Mouse (Mus musculus): Measurements from ENCODE around the gene Atp1b1.

Gene Atp1b1

DNA sequence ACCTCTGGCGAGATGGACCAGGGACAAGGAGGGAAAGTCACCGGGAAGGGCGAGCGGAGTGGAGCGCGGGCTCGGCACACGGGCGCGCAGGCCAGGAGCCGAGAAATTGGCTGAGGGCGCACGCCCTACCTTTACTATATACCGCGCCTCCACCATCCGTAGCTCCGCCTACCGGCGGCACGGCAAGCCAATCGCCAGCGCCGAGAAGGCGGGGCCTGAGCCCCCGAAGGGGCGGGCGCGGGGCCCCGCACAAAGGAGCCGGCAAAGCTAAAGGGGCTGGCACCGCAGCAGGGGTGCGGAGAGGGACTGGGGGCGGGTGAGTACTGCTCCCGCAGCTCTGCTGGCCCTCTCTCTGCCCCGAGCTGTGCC is at the start of gene Atp1b1:
Atp1b1 (minus strand) TSS at position 111 of the 369 bp plus-strand sequence.
- peak; percentile 88 for DNase-seq

DNA sequence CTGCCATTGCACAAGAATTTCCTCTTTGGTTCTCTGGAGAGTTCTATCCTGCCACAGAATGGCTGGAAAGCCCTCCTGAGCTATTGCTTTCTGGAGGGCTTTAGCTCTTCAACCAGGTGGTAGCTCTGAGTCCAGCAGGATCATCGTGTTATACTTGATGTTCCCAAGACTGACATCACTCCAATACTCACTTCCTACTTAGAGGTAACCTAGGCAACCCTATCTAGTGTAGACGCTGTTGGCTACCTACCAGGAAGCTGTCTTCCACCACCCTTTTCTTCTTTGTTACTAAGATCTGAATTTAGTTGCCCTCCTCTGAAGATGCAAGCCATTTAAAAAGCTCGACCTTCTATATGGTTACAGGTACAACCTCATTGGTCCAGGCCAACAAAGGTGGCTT is 46.9 kb upstream of the Atp1b1 start:
- DNase-seq = no peak

DNA sequence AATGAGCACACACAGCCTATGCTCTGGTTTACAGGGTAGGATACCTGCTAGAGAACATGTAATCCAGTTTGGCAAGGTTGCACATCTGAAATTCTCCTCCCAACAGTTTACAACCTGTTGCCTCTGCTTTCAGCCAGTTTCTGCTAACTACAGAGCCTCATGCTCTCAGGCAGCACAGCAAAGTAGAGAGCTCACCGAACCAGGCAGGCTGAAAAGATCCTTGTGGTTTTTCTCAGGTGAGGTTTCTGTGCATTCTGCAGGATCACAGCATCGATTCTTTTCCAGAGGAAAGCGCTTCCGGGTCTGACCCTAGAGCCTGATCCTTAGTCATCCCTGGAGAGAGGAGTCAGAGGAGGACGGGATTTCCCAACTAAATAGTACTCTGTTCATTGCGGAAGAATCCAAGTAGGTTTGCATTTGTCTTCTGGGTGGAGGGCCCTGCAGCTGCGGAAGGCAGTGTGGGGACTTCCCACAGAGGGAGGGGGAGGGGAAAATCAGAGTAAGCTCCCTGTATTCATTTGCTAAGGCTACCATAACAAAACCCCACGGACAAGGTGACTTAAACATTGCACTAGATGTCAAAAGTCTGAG is 45.1 kb upstream of the Atp1b1 start:
- no peak for DNase-seq

DNA sequence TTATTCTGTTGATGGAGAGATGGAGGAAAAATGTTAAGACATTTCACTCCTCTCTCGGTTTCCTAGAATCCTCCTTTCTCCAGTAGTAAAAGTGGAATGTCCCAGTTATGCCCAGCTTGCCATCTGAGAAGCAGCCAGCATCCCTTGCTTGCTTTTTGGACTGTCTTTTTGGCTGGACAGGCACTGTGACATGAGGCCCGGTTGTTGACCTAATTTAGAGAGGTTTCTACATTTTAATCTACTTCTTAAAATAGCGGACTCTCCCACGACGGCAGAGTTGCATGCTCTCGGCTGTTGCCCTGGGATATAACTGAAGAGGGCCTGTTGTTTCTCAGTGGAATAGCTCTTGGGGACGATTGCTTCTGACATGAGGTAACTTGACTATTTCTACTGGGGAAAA is 44.1 kb upstream of the Atp1b1 start:
- no peak for DNase-seq

DNA sequence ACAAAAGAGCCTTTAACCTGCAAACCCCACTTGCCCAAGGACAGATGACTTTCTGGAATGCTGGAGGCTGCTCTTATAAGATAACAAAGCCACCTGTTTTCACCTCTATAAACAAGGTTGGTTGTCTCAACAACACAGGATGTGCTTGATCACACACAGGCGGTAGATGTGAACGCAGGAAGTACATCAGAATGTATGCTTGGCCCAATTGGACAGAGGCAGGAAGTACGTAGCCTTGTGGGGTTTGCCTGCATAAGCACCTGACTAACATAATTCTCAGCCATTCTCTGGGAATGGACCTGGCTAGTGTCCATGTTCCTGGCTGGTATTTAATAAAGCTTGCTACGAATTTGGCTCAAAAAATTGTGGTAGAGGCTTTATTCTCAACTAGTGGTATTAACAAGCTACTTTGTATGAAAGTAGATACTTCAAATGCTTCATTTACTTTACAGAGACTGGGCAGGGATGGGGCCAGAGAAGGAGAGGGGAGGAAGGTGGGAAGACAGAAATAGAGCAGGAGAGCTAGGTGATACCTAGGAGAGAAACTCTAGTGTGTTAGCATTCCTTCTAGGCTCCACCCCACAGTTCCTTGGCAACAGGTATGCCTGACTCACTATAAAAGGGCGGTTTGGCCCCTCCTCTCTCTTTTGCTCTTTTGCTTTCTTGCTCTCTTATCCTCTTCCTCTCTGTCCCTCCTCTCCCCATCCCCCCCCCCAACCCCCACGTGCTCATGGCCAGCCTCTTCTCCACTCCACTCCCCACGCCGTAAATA is 36.8 kb upstream of the Atp1b1 start:
- no peak for DNase-seq

DNA sequence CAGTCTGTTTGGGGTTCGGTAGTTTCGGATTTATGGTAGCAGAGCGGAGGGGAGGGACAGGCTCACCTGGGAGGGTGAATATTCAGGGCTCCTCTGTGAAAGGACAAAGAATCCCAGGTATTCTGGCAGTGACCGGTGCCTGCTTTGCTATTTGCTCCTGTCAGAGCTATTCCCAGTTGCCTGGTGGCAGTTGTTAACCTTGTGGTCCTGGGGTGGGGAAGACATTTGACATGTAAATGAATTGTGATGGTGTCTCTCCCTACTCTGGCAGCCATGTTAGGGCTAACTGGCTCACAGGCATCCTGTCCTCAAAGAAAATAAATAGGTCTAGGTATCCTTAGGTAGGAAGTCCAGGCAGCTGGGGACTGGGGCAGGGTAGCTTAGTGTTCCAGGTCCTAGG is 36.1 kb upstream of the Atp1b1 start:
- no peak for DNase-seq

DNA sequence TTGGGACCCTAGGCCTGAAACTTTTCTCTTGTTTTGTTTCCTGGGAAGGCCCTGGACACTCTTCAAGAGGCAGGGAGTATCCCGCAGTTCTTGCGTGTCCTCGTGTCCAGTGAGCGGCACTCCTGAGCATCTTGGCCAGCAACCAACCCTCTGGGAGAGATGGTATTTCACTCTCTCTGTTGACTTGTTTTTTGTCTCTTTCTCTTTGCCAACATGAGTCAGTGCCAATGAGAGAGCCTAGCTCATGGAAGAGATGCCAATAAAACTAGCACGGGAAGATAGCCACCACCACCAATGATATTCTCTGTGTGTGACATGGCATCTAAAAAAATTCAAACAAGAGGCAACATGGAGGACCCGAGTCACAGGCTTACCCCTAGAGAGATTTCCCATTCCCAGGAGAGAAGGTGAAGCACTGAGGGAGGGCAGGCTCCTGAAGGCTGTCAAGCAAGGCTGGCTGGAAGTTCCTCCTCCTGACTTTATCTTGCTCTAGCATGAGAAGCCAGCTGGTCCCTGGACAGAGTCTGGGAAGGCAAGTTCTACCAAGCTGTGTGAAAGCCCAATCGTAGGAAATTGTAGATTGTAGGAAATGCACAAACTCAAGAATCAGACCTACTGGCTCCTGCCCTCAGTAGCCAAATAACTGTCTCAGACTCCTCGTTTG is 35.0 kb upstream of the Atp1b1 start:
- DNase-seq = peak; percentile 23

DNA sequence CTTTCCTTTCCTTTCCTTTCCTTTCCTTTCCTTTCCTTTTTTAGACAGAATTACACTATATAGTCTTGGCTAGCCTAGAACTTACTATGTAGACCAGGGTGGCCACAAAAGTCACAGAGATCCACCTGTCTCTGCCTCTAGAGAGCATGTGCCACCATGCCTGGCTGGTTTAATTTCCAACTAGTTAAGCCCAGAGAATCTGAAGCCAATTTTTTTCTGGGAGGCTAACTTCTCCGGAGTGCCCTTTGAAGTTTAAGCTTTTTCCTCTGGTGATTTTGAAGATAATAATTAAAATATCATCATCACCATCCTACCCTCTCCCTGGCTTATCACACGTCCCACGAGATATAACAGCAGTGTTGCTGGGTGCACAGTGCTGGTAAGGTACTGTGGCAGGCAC is 34.3 kb upstream of the Atp1b1 start:
- DNase-seq = no peak

DNA sequence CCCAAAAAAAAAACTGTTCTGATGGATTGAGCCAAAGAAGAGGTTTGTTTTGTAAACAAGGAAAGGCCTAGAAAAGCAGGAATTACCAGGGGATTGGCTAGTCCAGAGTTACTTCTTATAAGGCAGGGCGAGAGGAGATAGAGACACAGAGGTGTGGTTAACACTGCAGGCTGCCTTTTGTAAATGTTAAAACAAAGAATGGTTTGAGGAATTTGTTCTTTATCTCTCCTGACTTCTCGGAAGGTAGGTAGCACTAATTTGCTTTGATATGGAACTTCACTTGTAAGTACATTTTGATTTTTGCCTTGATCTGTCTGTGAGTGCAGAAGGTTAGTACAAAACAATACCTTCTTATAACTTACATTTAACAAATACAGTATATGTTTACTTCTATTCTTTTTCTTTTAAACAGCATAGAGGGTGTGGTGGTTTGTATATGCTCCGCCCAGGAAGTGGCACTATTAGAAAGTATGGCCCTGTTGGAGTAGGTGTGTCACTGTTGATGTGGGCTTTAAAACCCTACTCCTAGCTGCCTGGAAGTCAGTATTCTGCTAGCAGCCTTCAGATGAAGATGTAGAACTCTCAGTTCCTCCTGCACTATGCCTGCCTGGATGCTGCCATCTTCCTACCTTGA is 31.9 kb upstream of the Atp1b1 start:
- no peak for DNase-seq

DNA sequence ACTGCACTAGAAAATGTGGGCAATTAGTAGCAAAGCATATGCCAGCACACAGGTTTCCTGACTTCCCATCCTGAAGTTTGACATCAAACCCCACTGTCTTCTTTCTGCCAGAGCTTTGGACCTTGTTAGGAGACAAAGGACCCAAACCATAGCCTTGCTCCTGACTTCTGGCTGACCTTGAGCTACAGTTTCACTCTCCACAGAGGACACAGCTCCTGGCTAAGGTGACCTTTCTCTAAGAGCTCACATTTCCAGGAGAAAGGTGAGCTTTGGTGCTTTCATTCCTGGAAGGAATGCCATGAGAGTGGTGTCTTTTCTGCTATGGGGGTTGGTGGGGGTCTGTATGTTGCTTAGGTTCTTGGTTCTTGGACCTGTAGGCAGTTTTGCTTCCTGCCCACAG is 25.6 kb upstream of the Atp1b1 start:
- DNase-seq = no peak

DNA sequence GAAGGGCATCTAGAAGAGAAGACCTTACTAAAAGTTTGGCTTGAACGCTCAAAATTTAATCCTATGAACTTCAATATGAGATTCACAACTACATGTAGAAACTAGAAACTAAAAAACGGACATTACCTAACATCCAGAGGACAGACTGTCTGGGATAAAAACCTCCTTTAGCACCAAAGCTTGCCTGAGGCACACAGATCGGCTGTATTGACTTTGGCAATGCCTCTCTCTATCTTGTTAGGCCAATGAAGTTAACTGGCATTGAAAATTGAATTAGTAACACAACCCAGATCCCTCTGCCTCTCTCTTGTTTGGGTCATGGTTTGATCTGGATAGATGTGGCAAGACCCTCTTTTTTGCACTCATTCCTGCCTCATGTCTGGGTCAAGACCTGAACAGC is 24.7 kb upstream of the Atp1b1 start:
- DNase-seq = no peak

DNA sequence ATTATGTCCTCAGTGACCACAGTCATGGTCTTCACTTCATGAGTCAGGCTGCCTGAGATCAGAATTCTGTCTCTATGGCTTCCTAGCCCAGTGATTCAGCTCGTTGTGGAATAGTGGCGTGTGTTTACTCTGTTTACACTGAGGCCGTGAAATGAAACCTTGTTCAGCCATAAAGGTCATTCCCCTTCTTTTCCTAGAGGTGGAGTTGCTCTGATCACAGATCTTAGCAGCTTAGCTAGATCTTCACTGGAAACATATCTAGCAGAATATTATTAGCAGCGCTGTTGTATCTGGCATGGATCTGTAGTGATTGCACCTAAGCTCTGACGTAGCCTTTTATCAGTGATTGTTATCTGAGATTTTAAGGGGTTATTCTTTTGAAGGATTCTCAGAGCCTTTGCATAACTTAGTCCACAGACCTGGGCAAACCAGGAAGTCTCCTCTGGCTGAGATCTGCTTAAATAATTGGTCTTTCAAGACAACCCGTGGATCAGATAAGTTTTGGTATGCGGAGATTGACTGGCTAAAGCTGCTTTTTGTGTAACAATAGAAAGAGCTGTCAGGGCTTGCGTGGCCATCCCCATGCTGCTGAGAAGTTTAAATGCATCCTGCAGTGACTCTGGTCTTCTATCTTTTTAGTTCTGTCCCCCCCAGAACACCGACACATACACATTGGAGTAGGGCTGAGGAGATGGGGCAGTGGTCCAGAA is 23.6 kb upstream of the Atp1b1 start:
- DNase-seq = no peak

DNA sequence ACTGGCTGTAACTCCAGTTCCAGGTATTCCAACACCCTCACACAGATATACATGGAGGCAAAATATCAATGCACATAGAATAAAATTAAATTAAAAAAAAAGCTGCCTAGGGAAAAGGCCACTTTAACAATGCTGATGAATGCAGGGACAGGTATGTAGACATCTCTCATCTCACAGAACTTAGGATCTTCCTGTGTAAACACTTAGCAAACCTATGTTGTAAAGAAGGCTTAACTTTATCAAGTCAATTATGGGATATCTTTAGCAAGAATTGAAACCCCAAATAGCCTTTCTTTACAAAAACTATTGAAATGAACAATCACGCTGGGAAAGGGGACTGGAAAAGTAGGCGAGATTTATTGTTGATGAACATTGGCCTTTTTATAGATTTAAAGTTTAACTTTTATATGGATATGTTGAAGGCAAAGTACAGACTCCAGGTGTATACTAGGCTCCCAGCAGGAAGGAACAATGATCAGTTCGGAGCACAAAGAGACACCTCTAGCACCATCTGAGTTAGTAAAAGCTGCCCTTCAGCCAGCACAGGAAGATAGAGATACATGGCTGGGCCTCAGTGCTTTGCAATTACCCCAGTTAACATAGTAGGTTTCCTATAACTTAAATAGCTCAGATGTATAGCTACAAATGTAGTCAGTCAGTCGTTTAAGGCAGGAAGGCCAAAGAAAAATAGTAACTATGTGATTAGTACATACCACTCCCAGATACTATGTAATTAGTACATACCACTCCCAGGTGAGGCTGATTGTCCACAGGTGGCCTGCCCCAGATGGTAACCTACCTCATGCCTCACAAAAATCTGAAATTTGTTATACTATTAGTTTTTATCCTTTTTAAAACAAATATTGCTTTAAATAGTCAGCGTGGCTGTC is 22.8 kb upstream of the Atp1b1 start:
- no peak for DNase-seq

DNA sequence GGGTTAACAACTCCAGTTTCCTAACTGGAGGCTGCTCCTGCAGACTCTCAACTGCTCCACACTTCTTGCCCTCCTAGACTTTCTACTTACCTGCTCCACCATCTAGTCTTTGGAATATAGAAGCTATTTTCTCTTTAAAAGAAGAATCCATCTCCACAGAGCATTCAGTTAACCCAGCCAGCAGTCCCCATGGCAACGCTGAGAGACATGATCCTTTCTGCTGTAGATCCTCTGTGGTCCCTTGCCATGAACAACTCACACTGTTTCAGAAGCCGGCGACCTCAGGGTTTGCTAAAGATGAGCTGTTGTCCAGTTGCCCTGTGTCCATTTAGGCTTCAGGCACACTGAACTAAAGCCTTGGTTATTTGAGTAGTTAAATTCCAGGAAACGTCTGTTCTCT is 17.7 kb upstream of the Atp1b1 start:
- DNase-seq = peak; percentile 45

DNA sequence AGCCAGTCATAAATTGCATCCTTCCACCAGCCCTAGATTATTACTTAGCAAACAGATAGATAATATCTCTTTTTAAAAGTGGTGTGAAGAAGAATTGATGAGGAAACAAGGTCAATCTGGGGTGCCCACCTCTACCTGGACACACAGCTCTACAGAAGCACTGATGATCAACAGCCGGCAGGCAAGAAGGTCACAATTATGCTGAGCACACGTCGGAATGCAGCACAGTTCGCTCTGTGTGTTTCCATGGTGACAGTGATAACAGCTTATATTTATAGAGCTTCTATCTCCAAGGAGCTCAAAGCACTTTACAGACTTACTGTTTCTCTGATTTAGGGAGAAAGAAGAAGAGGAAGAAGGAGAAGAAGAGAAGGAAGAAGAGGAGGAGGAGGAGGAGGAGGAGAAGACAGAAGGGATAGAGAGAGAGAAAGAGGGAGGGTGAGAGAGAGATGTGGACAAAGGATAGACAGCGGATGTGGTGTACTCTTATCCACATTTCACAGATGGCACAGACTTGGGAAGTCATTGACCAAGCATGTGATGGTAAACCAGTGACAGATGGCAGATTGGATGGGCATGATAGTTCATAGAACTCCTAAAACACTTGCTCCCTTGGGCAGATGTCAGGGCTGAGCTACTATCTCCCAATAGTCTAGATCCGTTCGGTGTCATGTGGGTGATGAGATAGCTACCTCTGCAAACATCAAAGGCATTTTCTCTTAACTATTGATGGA is 16.8 kb upstream of the Atp1b1 start:
- peak; percentile 42 for DNase-seq

DNA sequence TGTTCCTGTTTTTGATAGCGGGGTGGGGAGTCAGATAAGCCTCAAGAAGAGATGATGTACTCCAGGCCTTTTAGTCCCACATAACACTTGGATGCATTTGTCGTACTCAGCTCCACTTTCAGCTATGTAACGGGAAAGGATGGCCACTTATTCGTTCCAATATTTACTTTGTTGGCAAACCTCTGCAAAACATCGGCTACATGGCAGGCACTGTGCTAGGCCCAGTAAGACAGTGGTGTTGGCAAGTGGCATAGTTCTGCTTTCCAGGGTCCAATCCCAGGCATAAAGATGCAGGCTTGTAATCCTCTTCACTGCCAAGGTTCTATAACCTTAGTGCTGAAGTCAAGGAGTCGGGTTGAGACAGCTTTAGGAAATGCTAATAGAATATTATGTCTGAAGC is 16.2 kb upstream of the Atp1b1 start:
- no peak for DNase-seq

DNA sequence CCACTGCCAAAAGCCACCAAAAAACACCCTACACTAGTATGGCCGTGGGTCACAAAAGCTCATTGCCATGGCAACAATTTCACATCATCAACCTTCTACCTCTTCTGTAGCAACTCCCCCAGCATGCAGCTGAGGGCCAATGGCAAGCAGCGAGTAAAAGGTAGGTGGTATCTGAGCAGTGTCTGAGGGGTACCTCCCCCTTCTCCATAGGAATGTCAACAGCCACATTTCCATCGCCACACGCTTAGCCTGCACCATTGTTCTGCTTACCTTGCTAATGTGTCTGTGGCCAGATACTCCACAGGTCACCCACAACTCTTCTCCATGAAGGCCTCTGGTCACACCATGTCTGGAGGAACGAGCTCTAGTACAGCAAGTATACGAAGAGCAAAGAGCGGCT is 15.2 kb upstream of the Atp1b1 start:
- DNase-seq = no peak

DNA sequence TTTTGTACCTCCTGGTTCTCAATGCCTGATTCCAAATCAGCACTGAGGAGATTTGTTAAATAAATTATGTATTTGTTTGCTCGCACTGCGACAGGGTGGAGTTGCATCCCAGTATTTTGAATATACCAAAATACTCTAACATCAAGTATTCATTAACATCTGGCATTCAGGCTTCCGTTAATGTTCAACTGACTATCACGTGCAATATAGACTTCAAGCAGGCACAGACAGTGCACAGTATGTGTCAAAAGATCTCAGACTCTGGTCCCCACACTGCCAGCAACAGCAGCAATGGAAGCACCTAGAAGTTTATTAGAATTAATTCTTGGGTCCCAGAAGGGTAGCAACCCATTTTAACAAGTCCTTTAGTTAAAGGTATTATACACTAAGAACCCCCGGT is 13.5 kb upstream of the Atp1b1 start:
- DNase-seq = no peak

DNA sequence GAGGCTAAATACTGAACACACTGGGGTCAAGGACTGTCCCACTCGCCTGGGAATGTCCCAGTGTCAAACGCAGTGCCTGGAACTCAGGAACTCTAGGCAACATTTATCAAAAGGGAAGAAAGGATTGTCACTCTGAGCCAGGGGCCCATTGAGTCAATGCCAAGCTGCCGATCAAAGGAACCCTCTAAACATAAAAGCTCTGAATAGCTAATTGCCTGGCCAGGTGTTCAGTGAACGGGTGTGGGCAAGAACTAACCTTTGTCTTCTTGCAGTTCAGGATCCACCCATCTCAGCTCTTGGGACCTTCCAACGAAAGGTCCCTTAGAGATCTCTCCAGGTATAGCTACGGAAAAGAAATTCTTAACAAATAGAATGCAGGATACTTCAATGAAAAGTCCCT is 12.8 kb upstream of the Atp1b1 start:
- DNase-seq = no peak

DNA sequence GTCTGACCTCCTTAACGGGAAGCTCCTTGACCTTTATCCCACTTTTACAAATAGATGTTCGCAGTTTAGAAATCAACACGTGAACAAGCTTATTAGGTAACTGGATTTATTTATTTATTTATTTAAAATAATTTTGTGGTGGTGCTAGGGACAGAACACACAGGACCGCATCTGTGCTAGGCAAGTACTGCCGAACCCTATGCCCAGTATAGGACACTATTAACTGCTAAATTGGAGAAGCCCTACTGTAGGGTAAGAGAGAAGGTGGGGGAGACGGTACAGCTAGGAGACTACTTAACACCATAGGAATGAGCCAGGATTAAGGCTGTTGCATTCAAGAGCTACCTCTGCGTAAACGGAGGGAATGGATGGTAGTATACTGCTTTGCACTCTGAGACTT is 10.2 kb upstream of the Atp1b1 start:
- no peak for DNase-seq

DNA sequence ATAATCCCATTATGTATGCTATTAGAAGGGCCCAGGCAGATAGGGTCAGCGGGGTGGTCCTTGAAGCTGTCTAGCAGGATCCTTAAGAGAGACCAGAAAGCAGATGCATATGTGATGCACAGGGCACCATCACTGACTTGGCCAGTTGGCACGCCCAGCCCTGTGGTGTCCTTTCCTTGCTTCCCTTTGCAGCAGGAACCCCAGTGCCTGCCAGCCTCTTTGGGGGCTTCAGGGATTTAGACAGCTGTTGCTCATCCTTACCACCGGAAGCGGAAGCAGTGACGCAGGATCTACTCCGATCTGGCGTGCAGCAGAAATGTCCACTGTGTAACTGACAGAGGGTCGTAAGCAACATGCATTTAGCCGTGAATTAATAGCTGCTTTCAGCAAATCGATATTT is 9.3 kb upstream of the Atp1b1 start:
- no peak for DNase-seq

DNA sequence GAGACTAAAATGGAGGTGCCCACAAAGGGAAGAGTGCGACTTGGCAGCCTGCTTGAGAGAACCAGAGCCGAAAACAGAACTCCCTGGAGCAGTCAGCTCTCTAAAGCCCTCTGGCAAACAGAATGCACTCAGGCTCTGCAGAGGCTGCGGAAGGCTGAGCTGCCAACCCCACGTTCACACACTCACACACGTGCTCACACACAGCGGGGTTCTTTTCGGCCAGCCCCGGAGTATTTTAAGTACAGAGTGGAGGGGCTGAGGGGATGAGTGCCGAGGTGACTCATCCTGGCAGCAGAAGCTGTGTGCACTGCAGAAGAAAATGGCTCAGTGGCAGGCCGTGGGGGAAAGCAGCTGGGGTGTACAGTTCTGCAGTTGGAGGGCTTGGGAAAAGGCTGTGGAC is 3.6 kb upstream of the Atp1b1 start:
- DNase-seq = peak; percentile 89
